Mouse (Mus musculus) C2C12 (cell line): ENCODE measurements at regions not wholly inside any gene's neighbourhood (a gene's known extent, or its start where the extent isn't known, plus 50 kb on each side); places are given as distances from the start of the nearest gene placed in this dataset.

Experiments used
- CEBPB ChIP-seq: IDR thresholded peaks from one replicate; pipeline ENCODE4 v1.6.1; 2011; ENCODE audit warnings: low read depth, mild to moderate bottlenecking, control low read depth, moderate library complexity
- CTCF ChIP-seq: IDR thresholded peaks from one replicate; pipeline ENCODE4 v1.5.1; 2011; ENCODE audit not compliant: control insufficient read depth, insufficient read depth, insufficient read length
- MYOG ChIP-seq: IDR thresholded peaks from one replicate; pipeline ENCODE4 v1.6.1; 2011; ENCODE audit not compliant: control insufficient read depth, insufficient read length; ENCODE audit errors: extremely low read depth

GRCm38 (mm10) chr8:28267277-28267676 is 819.8 kb downstream of the Poteg start:
- TF ChIP-seq CTCF (no peak), CEBPB (no peak), MYOG (no peak)
